Mouse (Mus musculus) forebrain, embryonic 11.5 days (tissue): ENCODE measurements around the gene Slc17a4. TPM values are rescaled to one million over a fixed set of nuclear protein-coding genes. Genes with fewer than 3 reads are reported as not detected.

Experiments
- ATAC-seq: fragments of 200-750 bp; cut with Nextera tagmentation; replicated peaks from 2 replicates; pipeline ENCODE4 v1.8.0; 2017; ENCODE audit warnings: moderate TSS enrichment; ENCODE audit not compliant: low FRiP score
- DNase-seq: peaks from one replicate; pipeline ENCODE4 v3.0.0-alpha.2; 2017; ENCODE audit warnings: low spot score
- H3K27ac ChIP-seq: fragments of 300-500 bp; sonication (generic); 2 replicates; pipeline ENCODE4 v1.5.1; 2014; ENCODE audit warnings: low read depth, low read length
- H3K27me3 ChIP-seq: fragments of 300-500 bp; sonication (generic); 2 replicates; pipeline ENCODE4 v1.6.1; 2014; ENCODE audit warnings: mild to moderate bottlenecking, low read length, mixed read lengths; ENCODE audit not compliant: control insufficient read depth, insufficient read depth
- H3K36me3 ChIP-seq: fragments of 300-500 bp; sonication (generic); 2 replicates; pipeline ENCODE4 v1.6.1; 2014; ENCODE audit warnings: mild to moderate bottlenecking, low read length, moderate library complexity, mixed read lengths; ENCODE audit not compliant: control insufficient read depth, insufficient read depth
- H3K4me1 ChIP-seq: fragments of 300-500 bp; sonication (generic); replicated peaks from 2 replicates; pipeline ENCODE4 v1.6.1; 2014; ENCODE audit warnings: low read length, mixed read lengths; ENCODE audit not compliant: control insufficient read depth, insufficient read depth
- H3K4me2 ChIP-seq: fragments of 300-500 bp; sonication (generic); 2 replicates; pipeline ENCODE4 v1.6.1; 2014; ENCODE audit warnings: low read depth, mild to moderate bottlenecking, low read length, moderate library complexity, mixed read lengths; ENCODE audit not compliant: severe bottlenecking
- H3K4me3 ChIP-seq: fragments of 300-500 bp; sonication (generic); 2 replicates; pipeline ENCODE4 v1.5.1; 2014; ENCODE audit warnings: low read depth, low read length
- H3K9ac ChIP-seq: fragments of 300-500 bp; sonication (generic); 2 replicates; pipeline ENCODE4 v1.6.1; 2014; ENCODE audit warnings: low read length
- H3K9me3 ChIP-seq: fragments of 300-500 bp; sonication (generic); 2 replicates; pipeline ENCODE4 v1.6.1; 2016; ENCODE audit warnings: low read length, mixed read lengths; ENCODE audit not compliant: control insufficient read depth
- WGBS: fragments of 180-500 bp; shearing (Covaris S2); extraction: QIAGEN DNeasy Blood & Tissue Kit; methylation state at CpG from one replicate; pipeline ENCODE4 v1.1.7; 2014; 5-methylcytosine and 5-hydroxymethylcytosine counted together
- polyA plus RNA-seq: library from polyadenylated mRNA; unstranded; fragments of >200 nt; fragmentation: Nextera tagmentation; extraction: Ambion mirVana; gene quantifications from 2 replicates; pipeline ENCODE4 v1.2.1, GENCODE M21; 2014

Gene Slc17a4
- polyA plus RNA-seq, 1 experiment from 2014 or later, result not detected

DNA sequence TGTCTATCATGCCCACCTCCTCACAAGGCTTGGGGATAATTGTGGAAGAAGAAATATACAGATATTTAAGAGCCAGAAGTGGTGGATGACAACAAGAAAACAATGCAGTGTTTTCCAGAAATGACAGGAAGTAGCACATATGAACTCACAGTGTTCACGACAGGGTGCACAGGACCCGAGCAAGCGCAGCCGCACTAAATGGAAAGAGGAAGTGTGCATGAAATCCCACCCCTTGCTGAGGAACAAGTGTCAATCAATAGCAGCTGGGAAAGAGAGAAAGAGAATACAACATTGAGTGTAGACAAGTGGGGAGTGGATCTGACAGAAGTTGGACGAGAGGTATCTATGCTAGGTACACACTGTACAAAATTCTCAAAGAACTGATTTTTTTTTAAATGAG, 3.5 kb downstream of the Slc17a4 start:
- ATAC-seq, result no peak
- Histone ChIP-seq H3K27ac (no peak overlapping the region), H3K27me3 (no peaks in the 10 kb centered on the region), H3K4me1 (no peaks in the 10 kb centered on the region), H3K9ac (no peak overlapping the region), H3K36me3 (no peaks in the 10 kb centered on the region), H3K4me2 (no peak overlapping the region), H3K9me3 (no peaks in the 10 kb centered on the region), H3K4me3 (no peak overlapping the region)
- DNase-seq, result no peak
- 92% methylated on average over 5 of the region's 5 CpGs for WGBS

GRCm38 (mm10) chr13:23910121-23910520, 4.7 kb downstream of the Slc17a4 start:
- H3K4me2 ChIP-seq, result no peak overlapping the region
- H3K36me3 ChIP-seq, result no peaks in the 10 kb centered on the region
- ATAC-seq (no peak), DNase-seq (no peak)
- no peaks in the 10 kb centered on the region for H3K4me1 ChIP-seq
- H3K27me3 ChIP-seq, result no peaks in the 10 kb centered on the region
- no peak overlapping the region for H3K9ac ChIP-seq
- no peak overlapping the region for H3K4me3 ChIP-seq
- no peaks in the 10 kb centered on the region for H3K9me3 ChIP-seq
- WGBS, result 86% methylated on average over 5 of the region's 5 CpGs
- H3K27ac ChIP-seq, result no peak overlapping the region

- no peak overlapping the region for H3K4me3 ChIP-seq
- no peaks in the 10 kb centered on the region for H3K36me3 ChIP-seq
- H3K4me1 ChIP-seq, result no peaks in the 10 kb centered on the region
- WGBS, result 95% methylated on average over 5 of the region's 5 CpGs
- H3K4me2 ChIP-seq, result no peak overlapping the region
- H3K27me3 ChIP-seq, result no peaks in the 10 kb centered on the region
- ATAC-seq, result no peak
- no peak overlapping the region for H3K27ac ChIP-seq
- H3K9ac ChIP-seq, result no peak overlapping the region
- H3K9me3 ChIP-seq, result no peaks in the 10 kb centered on the region
- DNase-seq, result no peak
Measured at GRCm38 (mm10) chr13:23906906-23907305, 7.9 kb downstream of the Slc17a4 start.

- Histone ChIP-seq H3K4me3 (no peak overlapping the region), H3K27ac (no peak overlapping the region), H3K36me3 (no peaks in the 10 kb centered on the region), H3K27me3 (no peaks in the 10 kb centered on the region), H3K9ac (no peak overlapping the region), H3K4me1 (no peaks in the 10 kb centered on the region), H3K4me2 (no peak overlapping the region), H3K9me3 (no peaks in the 10 kb centered on the region)
- WGBS, result 59% methylated on average over 6 of the region's 6 CpGs
- DNase-seq, result no peak
- no peak for ATAC-seq
Measured at GRCm38 (mm10) chr13:23898242-23898641, 16.6 kb downstream of the Slc17a4 start.

DNA sequence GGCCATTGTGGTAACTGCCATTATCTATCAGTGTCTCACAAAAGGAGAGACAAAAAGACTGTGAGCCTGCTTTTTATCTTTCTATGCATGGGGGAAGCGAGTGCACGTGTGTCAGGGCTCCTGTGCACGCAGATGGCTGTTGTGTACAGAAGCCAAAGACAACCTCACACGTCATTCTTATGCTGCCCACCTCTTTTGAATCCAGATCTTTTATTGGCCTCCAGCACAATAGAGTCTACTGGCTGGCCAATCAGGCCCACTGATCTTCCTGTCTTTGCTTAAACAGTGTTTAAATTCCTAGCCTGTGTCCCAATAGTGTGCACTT, 21.6 kb downstream of the Slc17a4 start:
- Histone ChIP-seq H3K9ac (no peak overlapping the region), H3K4me1 (no peaks in the 10 kb centered on the region), H3K9me3 (no peaks in the 10 kb centered on the region), H3K4me3 (no peak overlapping the region), H3K4me2 (no peak overlapping the region), H3K27me3 (no peaks in the 10 kb centered on the region), H3K36me3 (no peaks in the 10 kb centered on the region), H3K27ac (no peak overlapping the region)
- WGBS, result 27% methylated on average over 4 of the region's 4 CpGs
- ATAC-seq (no peak), DNase-seq (no peak)

DNA sequence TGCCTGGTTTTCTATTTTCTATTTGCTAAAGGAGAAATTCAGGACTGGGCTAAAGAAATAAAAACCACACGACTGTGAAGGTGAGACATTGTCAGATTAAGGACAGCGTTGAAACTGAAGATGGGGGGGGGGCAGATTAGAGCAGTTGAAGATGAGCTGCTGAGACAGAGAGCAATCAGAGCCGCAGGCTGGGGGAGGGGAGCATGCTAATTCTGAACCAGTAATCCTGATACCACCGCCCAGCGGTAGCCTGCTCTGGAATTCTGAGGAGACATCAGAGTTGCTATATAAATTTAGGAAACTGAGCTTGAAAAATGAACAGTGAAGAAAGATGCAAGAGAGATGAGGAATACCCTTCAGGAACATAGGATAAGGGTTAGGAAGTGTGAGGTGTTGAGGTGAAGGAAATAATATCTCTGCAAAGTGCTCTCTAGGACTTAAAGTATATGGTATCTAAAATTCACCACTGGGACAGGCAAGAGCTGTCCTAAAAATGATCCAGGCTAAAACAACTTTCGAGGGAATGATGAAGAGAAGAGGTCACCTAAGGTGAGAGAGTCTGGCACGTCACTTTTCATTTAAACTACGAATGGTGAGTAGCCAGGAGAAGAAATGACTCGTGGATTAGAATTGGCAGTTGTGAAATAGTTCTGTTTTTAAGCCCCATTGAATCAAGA, 22.1 kb downstream of the Slc17a4 start:
- ATAC-seq (no peak), DNase-seq (no peak)
- H3K4me3 ChIP-seq, result no peak overlapping the region
- H3K4me1 ChIP-seq, result no peaks in the 10 kb centered on the region
- H3K27me3 ChIP-seq, result no peaks in the 10 kb centered on the region
- H3K9ac ChIP-seq, result no peak overlapping the region
- no peak overlapping the region for H3K4me2 ChIP-seq
- no peaks in the 10 kb centered on the region for H3K36me3 ChIP-seq
- WGBS, result 19% methylated on average over 9 of the region's 9 CpGs
- no peaks in the 10 kb centered on the region for H3K9me3 ChIP-seq
- H3K27ac ChIP-seq, result no peak overlapping the region

DNA sequence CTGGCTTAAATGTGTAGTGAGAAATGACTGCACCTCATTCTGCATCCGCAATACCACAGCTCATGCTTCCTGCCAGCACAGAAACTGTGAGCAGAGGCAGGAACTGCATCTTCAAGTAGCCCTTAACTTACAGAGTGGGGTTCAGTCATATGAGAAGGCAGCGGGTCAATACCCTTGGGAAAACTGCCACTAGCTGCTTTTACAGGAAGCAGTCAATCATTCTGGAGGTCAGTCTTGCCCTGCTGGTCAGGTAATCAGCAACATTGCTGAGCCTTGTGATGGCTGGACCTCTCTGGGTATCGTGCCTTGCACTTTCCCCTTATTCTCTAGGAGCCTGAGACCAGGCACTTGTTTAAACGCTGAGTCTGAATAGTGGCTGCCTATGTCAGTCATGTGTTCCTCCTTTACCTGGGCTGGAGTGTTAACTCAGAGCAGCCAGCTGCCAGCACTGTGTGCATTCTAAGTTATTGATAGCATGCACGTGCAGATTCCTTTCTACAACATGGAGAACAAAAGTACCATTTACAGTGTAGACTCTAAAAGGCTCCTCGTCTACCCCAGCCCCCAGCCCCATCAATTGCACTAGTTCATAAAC, 25.7 kb downstream of the Slc17a4 start:
- no peak overlapping the region for H3K4me2 ChIP-seq
- H3K9me3 ChIP-seq, result no peaks in the 10 kb centered on the region
- H3K9ac ChIP-seq, result no peak overlapping the region
- no peaks in the 10 kb centered on the region for H3K4me1 ChIP-seq
- ATAC-seq, result no peak
- 76% methylated on average over 6 of the region's 6 CpGs for WGBS
- DNase-seq, result no peak
- H3K36me3 ChIP-seq, result no peaks in the 10 kb centered on the region
- no peaks in the 10 kb centered on the region for H3K27me3 ChIP-seq
- H3K27ac ChIP-seq, result no peak overlapping the region
- no peak overlapping the region for H3K4me3 ChIP-seq

DNA sequence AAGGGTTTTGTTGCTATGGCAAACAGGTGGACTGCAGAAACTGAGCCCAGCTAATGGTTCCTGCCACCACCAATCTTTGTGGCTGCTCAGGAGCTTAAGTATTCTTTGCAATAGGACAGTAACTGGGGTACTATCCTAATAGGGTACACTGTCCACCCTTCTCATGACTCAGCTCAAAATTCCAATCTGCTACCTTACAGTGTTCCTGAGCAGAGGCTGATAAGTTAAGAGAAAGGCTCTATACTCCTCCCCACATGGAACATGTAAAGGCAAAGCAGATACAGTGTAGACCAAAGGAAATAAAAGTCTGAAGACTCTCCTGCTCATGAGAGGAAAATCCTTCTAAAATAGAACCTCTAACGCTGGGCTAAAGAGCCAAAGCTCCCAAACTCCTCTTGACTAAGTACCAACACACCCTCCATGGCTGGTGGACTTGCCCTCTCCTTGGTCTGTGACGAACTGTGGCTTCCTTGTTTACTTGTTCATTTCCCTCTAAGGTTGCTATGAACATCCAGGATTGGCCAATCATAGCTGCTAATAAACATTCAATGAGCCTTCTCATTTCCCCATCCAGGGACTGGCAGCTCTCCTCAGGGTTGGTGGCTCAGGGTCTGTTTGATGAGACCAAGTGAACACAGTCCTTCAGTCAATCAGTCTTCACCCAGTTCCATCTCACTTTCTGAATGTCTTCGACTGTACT, 27.6 kb downstream of the Slc17a4 start:
- H3K4me3 ChIP-seq, result no peak overlapping the region
- no peak overlapping the region for H3K9ac ChIP-seq
- H3K4me1 ChIP-seq, result no peaks in the 10 kb centered on the region
- H3K27ac ChIP-seq, result no peak overlapping the region
- H3K9me3 ChIP-seq, result no peaks in the 10 kb centered on the region
- H3K4me2 ChIP-seq, result no peak overlapping the region
- no peaks in the 10 kb centered on the region for H3K36me3 ChIP-seq
- ATAC-seq (no peak), DNase-seq (no peak)
- 86% methylated on average over 3 of the region's 3 CpGs for WGBS
- H3K27me3 ChIP-seq, result no peaks in the 10 kb centered on the region

GRCm38 (mm10) chr13:23885540-23885939, 29.3 kb downstream of the Slc17a4 start:
- no peak for ATAC-seq
- Histone ChIP-seq H3K4me3 (no peak overlapping the region), H3K27ac (no peak overlapping the region), H3K4me1 (no peaks in the 10 kb centered on the region), H3K27me3 (no peaks in the 10 kb centered on the region), H3K9me3 (no peaks in the 10 kb centered on the region), H3K9ac (no peak overlapping the region), H3K36me3 (no peaks in the 10 kb centered on the region), H3K4me2 (no peak overlapping the region)
- WGBS, result 43% methylated on average over 2 of the region's 2 CpGs
- DNase-seq, result no peak
